Mouse (Mus musculus): ENCODE measurements around the gene Cnpy3. TPM values are rescaled to one million over a fixed set of nuclear protein-coding genes. Genes with fewer than 3 reads are reported as not detected.
A peak's percentile ranks its signal among the peaks of the same experiment; 100 is the strongest.

The Cnpy3 gene
- polyA plus RNA-seq, 1 experiment = 41.9 TPM

- TF ChIP-seq CTCF (IDR thresholded peaks at IDR 0.05; ENCODE audit: control insufficient read depth, insufficient read depth, insufficient read length) = no peak
- no peak for TF ChIP-seq MYOG (IDR thresholded peaks at IDR 0.05; ENCODE audit: control insufficient read depth, extremely low read depth, insufficient read length)
- TF ChIP-seq USF1 (IDR thresholded peaks at IDR 0.05; ENCODE audit: low read depth) = no peak
- no peak for TF ChIP-seq CEBPB (IDR thresholded peaks at IDR 0.05; ENCODE audit: low read depth)
- Histone ChIP-seq H3K4me3 (ENCODE audit: insufficient read depth, poor library complexity, severe bottlenecking) (no peak overlapping the region), H3ac (ENCODE audit: control insufficient read depth, insufficient read length, low read depth) (no peak overlapping the region), H3K27me3 (ENCODE audit: control insufficient read depth, insufficient read depth, insufficient read length) (no peaks in the 10 kb centered on the region), H3K36me3 (ENCODE audit: control insufficient read depth, insufficient read depth) (peaks cover 30% of the 10 kb centered on the region), H3K79me3 (ENCODE audit: low read depth) (peaks cover 28% of the 10 kb centered on the region), H3K79me2 (ENCODE audit: control insufficient read depth, insufficient read depth) (peaks cover 44% of the 10 kb centered on the region)
These were observed 4.2 kb downstream of the Cnpy3 start for GRCm38 (mm10) chr17:46747806-46748205.

GRCm38 (mm10) chr17:46747234-46747633 lies 4.8 kb downstream of the Cnpy3 start:
- Histone ChIP-seq H3K79me2 (ENCODE audit: control insufficient read depth, insufficient read depth) (peaks cover 44% of the 10 kb centered on the region), H3K4me3 (ENCODE audit: insufficient read depth, poor library complexity, severe bottlenecking) (no peak overlapping the region), H3K79me3 (ENCODE audit: low read depth) (peaks cover 28% of the 10 kb centered on the region)

DNA sequence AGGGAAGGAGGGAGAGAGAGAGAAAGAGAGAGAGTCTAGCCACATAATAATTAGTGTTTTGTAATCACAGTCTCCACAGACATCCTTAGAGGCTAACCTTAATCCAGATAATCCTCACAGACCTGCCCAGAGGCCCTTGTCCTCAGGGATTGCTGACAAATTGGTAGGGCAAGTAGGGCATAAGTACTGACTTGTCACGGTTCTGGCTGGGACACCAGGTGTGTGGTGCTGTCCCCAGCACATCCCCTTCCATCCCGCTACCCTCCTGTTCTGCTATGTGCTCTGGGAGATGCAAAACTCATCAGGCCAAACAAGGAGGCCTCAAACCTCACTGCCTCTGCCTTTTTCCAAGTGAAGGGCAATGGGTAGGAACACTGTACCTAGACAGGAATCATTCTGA lies 6.5 kb downstream of the Cnpy3 start:
- no peaks in the 10 kb centered on the region for H3K27me3 ChIP-seq (ENCODE audit: control insufficient read depth, insufficient read depth, insufficient read length)
- H3ac ChIP-seq (ENCODE audit: control insufficient read depth, insufficient read length, low read depth) = no peak overlapping the region
- no peak overlapping the region for H3K4me3 ChIP-seq (ENCODE audit: insufficient read depth, poor library complexity, severe bottlenecking)
- peaks cover 16% of the 10 kb centered on the region for H3K79me3 ChIP-seq (ENCODE audit: low read depth)
- H3K36me3 ChIP-seq (ENCODE audit: control insufficient read depth, insufficient read depth) = peaks cover 35% of the 10 kb centered on the region
- TF ChIP-seq CTCF (IDR thresholded peaks at IDR 0.05; ENCODE audit: control insufficient read depth, insufficient read depth, insufficient read length) = no peak
- no peak for TF ChIP-seq USF1 (IDR thresholded peaks at IDR 0.05; ENCODE audit: low read depth)
- no peak for TF ChIP-seq MYOG (IDR thresholded peaks at IDR 0.05; ENCODE audit: control insufficient read depth, extremely low read depth, insufficient read length)
- TF ChIP-seq CEBPB (IDR thresholded peaks at IDR 0.05; ENCODE audit: low read depth) = no peak
- no peak for TF ChIP-seq FOSL1 (IDR thresholded peaks at IDR 0.05; ENCODE audit: insufficient read depth, low read length, poor library complexity, severe bottlenecking)
- TF ChIP-seq MYOD1 (IDR thresholded peaks at IDR 0.05; ENCODE audit: control insufficient read depth, insufficient read length, low read depth) = no peak
- TF ChIP-seq MAX (IDR thresholded peaks at IDR 0.05) = no peak
- H3K79me2 ChIP-seq (ENCODE audit: control insufficient read depth, insufficient read depth) = peaks cover 31% of the 10 kb centered on the region

More at GRCm38 (mm10) chr17:46747234-46747633, 4.8 kb downstream of the Cnpy3 start:
- Histone ChIP-seq H3K27me3 (ENCODE audit: control insufficient read depth, insufficient read depth, insufficient read length) (no peaks in the 10 kb centered on the region), H3ac (ENCODE audit: control insufficient read depth, insufficient read length, low read depth) (no peak overlapping the region), H3K36me3 (ENCODE audit: control insufficient read depth, insufficient read depth) (peaks cover 35% of the 10 kb centered on the region)
- TF ChIP-seq CEBPB (IDR thresholded peaks at IDR 0.05; ENCODE audit: low read depth) = no peak
- no peak for TF ChIP-seq MYOD1 (IDR thresholded peaks at IDR 0.05; ENCODE audit: control insufficient read depth, insufficient read length, low read depth)
- no peak for TF ChIP-seq CTCF (IDR thresholded peaks at IDR 0.05; ENCODE audit: control insufficient read depth, insufficient read depth, insufficient read length)
- no peak for TF ChIP-seq FOSL1 (IDR thresholded peaks at IDR 0.05; ENCODE audit: insufficient read depth, low read length, poor library complexity, severe bottlenecking)
- no peak for TF ChIP-seq MAX (IDR thresholded peaks at IDR 0.05)
- TF ChIP-seq MYOG (IDR thresholded peaks at IDR 0.05; ENCODE audit: control insufficient read depth, extremely low read depth, insufficient read length) = no peak
- TF ChIP-seq USF1 (IDR thresholded peaks at IDR 0.05; ENCODE audit: low read depth) = no peak

DNA sequence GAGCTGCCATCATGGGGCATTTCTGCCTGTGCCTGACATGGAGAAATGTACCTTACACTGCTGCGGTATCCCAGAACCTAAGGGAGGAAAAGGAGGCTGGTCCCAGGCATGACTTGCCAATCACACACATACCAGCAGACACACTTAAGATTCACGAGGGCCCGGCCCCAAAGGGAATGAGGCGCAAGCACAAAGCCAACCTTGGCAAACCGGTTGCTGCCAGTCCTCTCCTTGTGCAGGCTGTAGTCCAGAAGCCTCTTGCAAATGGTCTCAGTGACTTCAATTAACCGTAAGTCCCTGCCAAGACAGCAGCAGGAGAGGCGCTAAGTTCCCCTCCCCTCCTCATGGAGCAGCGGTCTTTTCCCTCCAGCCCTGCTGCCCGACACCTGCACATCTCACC lies 9.0 kb downstream of the Cnpy3 start:
- Histone ChIP-seq H3K79me3 (ENCODE audit: low read depth) (no peaks in the 10 kb centered on the region), H3K4me3 (ENCODE audit: insufficient read depth, poor library complexity, severe bottlenecking) (no peak overlapping the region), H3ac (ENCODE audit: control insufficient read depth, insufficient read length, low read depth) (no peak overlapping the region), H3K36me3 (ENCODE audit: control insufficient read depth, insufficient read depth) (peaks cover 35% of the 10 kb centered on the region), H3K27me3 (ENCODE audit: control insufficient read depth, insufficient read depth, insufficient read length) (no peaks in the 10 kb centered on the region), H3K79me2 (ENCODE audit: control insufficient read depth, insufficient read depth) (peaks cover 7% of the 10 kb centered on the region)
- TF ChIP-seq MYOG (IDR thresholded peaks at IDR 0.05; ENCODE audit: control insufficient read depth, extremely low read depth, insufficient read length) (no peak), CTCF (IDR thresholded peaks at IDR 0.05; ENCODE audit: control insufficient read depth, insufficient read depth, insufficient read length) (no peak), MYOD1 (IDR thresholded peaks at IDR 0.05; ENCODE audit: control insufficient read depth, insufficient read length, low read depth) (no peak), FOSL1 (IDR thresholded peaks at IDR 0.05; ENCODE audit: insufficient read depth, low read length, poor library complexity, severe bottlenecking) (no peak), CEBPB (IDR thresholded peaks at IDR 0.05; ENCODE audit: low read depth) (no peak), USF1 (IDR thresholded peaks at IDR 0.05; ENCODE audit: low read depth) (no peak), MAX (IDR thresholded peaks at IDR 0.05) (no peak)

DNA sequence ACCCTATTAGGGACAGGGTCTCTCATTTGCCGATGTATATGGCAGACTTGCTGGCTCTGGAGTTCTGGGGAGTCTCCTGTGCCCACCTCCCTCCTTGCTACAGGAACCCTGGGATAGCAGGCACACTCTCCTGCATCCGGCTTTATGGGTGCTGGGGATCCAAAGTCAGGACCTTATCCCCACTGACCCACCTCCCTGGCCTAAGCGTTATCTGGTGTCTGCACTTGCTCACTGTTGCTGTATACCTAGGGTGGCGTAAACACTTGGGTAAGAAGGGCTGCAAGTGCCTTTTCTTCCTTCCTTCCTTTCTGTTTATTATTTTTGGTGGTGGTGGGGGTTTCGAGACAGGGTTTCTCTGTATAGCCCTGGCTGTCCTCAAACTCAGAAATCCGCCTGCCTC lies 10.7 kb downstream of the Cnpy3 start:
- Histone ChIP-seq H3K36me3 (ENCODE audit: control insufficient read depth, insufficient read depth) (peaks cover 32% of the 10 kb centered on the region), H3ac (ENCODE audit: control insufficient read depth, insufficient read length, low read depth) (no peak overlapping the region), H3K79me2 (ENCODE audit: control insufficient read depth, insufficient read depth) (no peaks in the 10 kb centered on the region), H3K79me3 (ENCODE audit: low read depth) (no peaks in the 10 kb centered on the region), H3K4me3 (ENCODE audit: insufficient read depth, poor library complexity, severe bottlenecking) (no peak overlapping the region), H3K27me3 (ENCODE audit: control insufficient read depth, insufficient read depth, insufficient read length) (no peaks in the 10 kb centered on the region)
- TF ChIP-seq CEBPB (IDR thresholded peaks at IDR 0.05; ENCODE audit: low read depth) (no peak), CTCF (IDR thresholded peaks at IDR 0.05; ENCODE audit: control insufficient read depth, insufficient read depth, insufficient read length) (no peak), MYOD1 (IDR thresholded peaks at IDR 0.05; ENCODE audit: control insufficient read depth, insufficient read length, low read depth) (no peak), FOSL1 (IDR thresholded peaks at IDR 0.05; ENCODE audit: insufficient read depth, low read length, poor library complexity, severe bottlenecking) (no peak), MAX (IDR thresholded peaks at IDR 0.05) (no peak), MYOG (IDR thresholded peaks at IDR 0.05; ENCODE audit: control insufficient read depth, extremely low read depth, insufficient read length) (no peak), USF1 (IDR thresholded peaks at IDR 0.05; ENCODE audit: low read depth) (no peak)

- Histone ChIP-seq H3K79me3 (ENCODE audit: low read depth) (no peaks in the 10 kb centered on the region), H3K27me3 (ENCODE audit: control insufficient read depth, insufficient read depth, insufficient read length) (no peaks in the 10 kb centered on the region), H3K79me2 (ENCODE audit: control insufficient read depth, insufficient read depth) (no peaks in the 10 kb centered on the region), H3ac (ENCODE audit: control insufficient read depth, insufficient read length, low read depth) (no peak overlapping the region), H3K4me3 (ENCODE audit: insufficient read depth, poor library complexity, severe bottlenecking) (no peak overlapping the region), H3K36me3 (ENCODE audit: control insufficient read depth, insufficient read depth) (peaks cover 8% of the 10 kb centered on the region)
- TF ChIP-seq MAX (IDR thresholded peaks at IDR 0.05) (no peak), CEBPB (IDR thresholded peaks at IDR 0.05; ENCODE audit: low read depth) (no peak), CTCF (IDR thresholded peaks at IDR 0.05; ENCODE audit: control insufficient read depth, insufficient read depth, insufficient read length) (peak; percentile 31)
These were observed 15.9 kb downstream of the Cnpy3 start for GRCm38 (mm10) chr17:46736160-46736559.

Data from C2C12 (cell line).